In genomic region chr4:117890750-117891149, GRCm38 (mm10) we compare ENCODE assay signal across 9 mouse cellular contexts. TPM values are rescaled to one million over a fixed set of nuclear protein-coding genes. Genes with fewer than 3 reads are reported as not detected.
DNase-seq lines count a peak whose midpoint lies in the region; ATAC-seq and TF ChIP-seq lines count a peak whose summit lies in the region.
"Had no signal": no experiment of that assay in that cellular context is flagged by ENCODE, and none has a peak within 500 bp of the region (broad histone marks: within the 10 kb centered on the region; RNA-seq: fewer than 3 reads in every experiment).

No protein-coding gene starts in this region.

- peaks cover 23% of the 10 kb centered on the region for H3K36me3 ChIP-seq in C2C12 (ENCODE audit: control insufficient read depth, insufficient read depth)
- peaks cover 42% of the 10 kb centered on the region for H3K36me3 ChIP-seq in forebrain, embryonic 13.5 days (ENCODE audit: poor library complexity, severe bottlenecking)
- peaks cover 1% of the 10 kb centered on the region for H3K36me3 ChIP-seq in liver, embryonic 14.5 days (replicated peaks; ENCODE audit: control insufficient read depth, insufficient read depth, low read depth)

- H3K4me3 ChIP-seq in C2C12 (ENCODE audit: insufficient read depth, poor library complexity, severe bottlenecking): peak overlapping the region; percentile 11
- H3K4me3 ChIP-seq in forebrain, embryonic 13.5 days: peak overlapping the region; percentile 74
- peak overlapping the region; percentile 70 to 99 for H3K4me3 ChIP-seq in liver, embryonic 14.5 days (ENCODE audit: insufficient read depth in 1 of 2, low read depth in 2 of 2, low read length in 2 of 2)

- no peak overlapping the region for H3K27ac ChIP-seq in forebrain, embryonic 13.5 days
- no peak overlapping the region for H3K27ac ChIP-seq in liver, embryonic 14.5 days

- no peak for TF ChIP-seq CTCF in C2C12 (IDR thresholded peaks at IDR 0.05; ENCODE audit: control insufficient read depth, insufficient read depth, insufficient read length)
- TF ChIP-seq CTCF in liver, embryonic 14.5 days (IDR thresholded peaks at IDR 0.05; ENCODE audit: low read depth): no peak

- peaks cover 28% of the 10 kb centered on the region for H3K79me2 ChIP-seq in C2C12 (ENCODE audit: control insufficient read depth, insufficient read depth)

- peak overlapping the region; percentile 49 for H3ac ChIP-seq in C2C12 (ENCODE audit: control insufficient read depth, insufficient read length, low read depth)

- H3K9ac ChIP-seq in forebrain, embryonic 13.5 days: peak overlapping the region; percentile 66; the same call in 1 of the 2 replicates
- H3K9ac ChIP-seq in liver, embryonic 14.5 days (replicated peaks): no peak overlapping the region

- H3K4me1 ChIP-seq in forebrain, embryonic 13.5 days: peaks cover 31% of the 10 kb centered on the region
- peaks cover 10 to 14% of the 10 kb centered on the region in 2 experiments for H3K4me1 ChIP-seq in liver, embryonic 14.5 days (replicated peaks; ENCODE audit: control insufficient read depth in 2 of 2, insufficient read depth in 2 of 2, low read length in 1 of 2)

- 51% methylated on average over 8 of the region's 8 CpGs for whole genome bisulfite sequencing in forebrain, embryonic 13.5 days
- 84% methylated on average over 8 of the region's 8 CpGs for WGBS in liver, embryonic 14.5 days (ENCODE audit: insufficient replicate concordance)

- H3K4me2 ChIP-seq in forebrain, embryonic 13.5 days: peak overlapping the region; percentile 92
- peak overlapping the region; percentile 75 for H3K4me2 ChIP-seq in liver, embryonic 14.5 days (ENCODE audit: low read depth)

- DNase-seq in heart, adult 11 months: peak; percentile 88
- no peak for DNase-seq in heart, adult 8-10 months (ENCODE audit: low spot score)
- DNase-seq in liver, embryonic 14.5 days (ENCODE audit: low read depth in 3 of 3, low spot score in 3 of 3): no peak
- DNase-seq in adrenal gland, adult (ENCODE audit: inconsistent age in 2 of 2, low spot score in 1 of 2): no peak
- DNase-seq in embryo, embryonic 11 days: no peak
- no peak for DNase-seq in urinary bladder, postnatal 14 days (ENCODE audit: low spot score)
- DNase-seq: adrenal gland, postnatal 14 days had no signal

- peaks cover 12% of the 10 kb centered on the region for H3K79me3 ChIP-seq in C2C12 (ENCODE audit: low read depth)

- H3K27me3 ChIP-seq in C2C12 (ENCODE audit: control insufficient read depth, insufficient read depth, insufficient read length): no peaks in the 10 kb centered on the region
- no peaks in the 10 kb centered on the region for H3K27me3 ChIP-seq in forebrain, embryonic 13.5 days
- no peaks in the 10 kb centered on the region for H3K27me3 ChIP-seq in liver, embryonic 14.5 days (ENCODE audit: control insufficient read depth, insufficient read depth, low read length)

- no peaks in the 10 kb centered on the region for H3K9me3 ChIP-seq in forebrain, embryonic 13.5 days (replicated peaks)
- H3K9me3 ChIP-seq in liver, embryonic 14.5 days (ENCODE audit: control insufficient read depth, low read length): no peaks in the 10 kb centered on the region

- ATAC-seq in forebrain, embryonic 13.5 days: no peak
- ATAC-seq in liver, embryonic 14.5 days (ENCODE audit: insufficient read depth): no peak

- no peak for TF ChIP-seq EP300 in liver, embryonic 14.5 days (IDR thresholded peaks at IDR 0.05; ENCODE audit: low read depth)

TF ChIP-seq in C2C12, 6 proteins besides CTCF, POLR2A, EP300 and RAD21:
- TF ChIP-seq MAX (IDR thresholded peaks at IDR 0.05): no peak
- TF ChIP-seq USF1 (IDR thresholded peaks at IDR 0.05; ENCODE audit: low read depth): no peak
- TF ChIP-seq MYOG (IDR thresholded peaks at IDR 0.05; ENCODE audit: control insufficient read depth, extremely low read depth, insufficient read length): no peak
- TF ChIP-seq CEBPB (IDR thresholded peaks at IDR 0.05; ENCODE audit: low read depth): no peak
- no peak for TF ChIP-seq MYOD1 (IDR thresholded peaks at IDR 0.05; ENCODE audit: control insufficient read depth, insufficient read length, low read depth)
- no peak for TF ChIP-seq FOSL1 (IDR thresholded peaks at IDR 0.05; ENCODE audit: insufficient read depth, low read length, poor library complexity, severe bottlenecking)

RNA-seq across cellular contexts. Expression of gene Dph2, which starts 1.1 kb away (rescaled TPM):
- total RNA-seq in heart, adult 8-10 months (2022): 1 to 10 TPM; 3.4 to 4.1 (median 3.9) TPM
- polyA plus RNA-seq in C2C12 (2012; fragmentation: generic; extraction: Trizol): 16.4 TPM
- 27.3 and 28.5 TPM in 2 replicates for polyA plus RNA-seq in forebrain, embryonic 13.5 days (2015; fragmentation: Nextera tagmentation; extraction: Ambion mirVana)
- 6.8 and 6.9 TPM in 2 replicates for polyA plus RNA-seq in liver, embryonic 14.5 days (2012; rRNA removed)
- 5.1 and 6.3 TPM in 2 replicates for polyA plus RNA-seq in liver, embryonic 14.5 days (2014; fragmentation: Nextera tagmentation; extraction: Ambion mirVana)

RNA-seq across cellular contexts. Expression of gene Atp6v0b, which starts 3.6 kb away (rescaled TPM):
- total RNA-seq in heart, adult 8-10 months (2022): 100 to 1,000 TPM; 108 to 133 (median 121) TPM
- polyA plus RNA-seq in C2C12 (2012; fragmentation: generic; extraction: Trizol): 296 TPM
- 333 and 349 TPM in 2 replicates for polyA plus RNA-seq in forebrain, embryonic 13.5 days (2015; fragmentation: Nextera tagmentation; extraction: Ambion mirVana)
- polyA plus RNA-seq in liver, embryonic 14.5 days (2012; rRNA removed): 118 and 122 TPM in 2 replicates
- 152 and 165 TPM in 2 replicates for polyA plus RNA-seq in liver, embryonic 14.5 days (2014; fragmentation: Nextera tagmentation; extraction: Ambion mirVana)

RNA-seq across cellular contexts. Expression of gene B4galt2, which starts 7.5 kb away (rescaled TPM):
- total RNA-seq in heart, adult 8-10 months (2022): 1 to 10 TPM; 4.2 to 5.1 (median 4.4) TPM
- polyA plus RNA-seq in C2C12 (2012; fragmentation: generic; extraction: Trizol): 37.7 TPM
- polyA plus RNA-seq in forebrain, embryonic 13.5 days (2015; fragmentation: Nextera tagmentation; extraction: Ambion mirVana): 28.7 and 32.0 TPM in 2 replicates
- 2.1 and 2.4 TPM in 2 replicates for polyA plus RNA-seq in liver, embryonic 14.5 days (2012; rRNA removed)
- 1.5 and 1.7 TPM in 2 replicates for polyA plus RNA-seq in liver, embryonic 14.5 days (2014; fragmentation: Nextera tagmentation; extraction: Ambion mirVana)

RNA-seq across cellular contexts. Expression of gene Ccdc24, which starts 18.4 kb away (rescaled TPM):
- total RNA-seq in heart, adult 8-10 months (2022): under 1 TPM in 2 of 4 experiments, not detected in 2; 0.25 to 0.50 TPM
- polyA plus RNA-seq in C2C12 (2012; fragmentation: generic; extraction: Trizol): 1.4 TPM
- 1.2 and 2.1 TPM in 2 replicates for polyA plus RNA-seq in forebrain, embryonic 13.5 days (2015; fragmentation: Nextera tagmentation; extraction: Ambion mirVana)
- polyA plus RNA-seq in liver, embryonic 14.5 days (2012; rRNA removed): 0.57 and 0.77 TPM in 2 replicates
- polyA plus RNA-seq in liver, embryonic 14.5 days (2014; fragmentation: Nextera tagmentation; extraction: Ambion mirVana): 0.63 and 1.7 TPM in 2 replicates

RNA-seq across cellular contexts. Expression of gene Ipo13, which starts 24.0 kb away (rescaled TPM):
- total RNA-seq in heart, adult 8-10 months (2022): 10 to 100 TPM; 58.9 to 86.0 (median 75.4) TPM
- 43.6 TPM for polyA plus RNA-seq in C2C12 (2012; fragmentation: generic; extraction: Trizol)
- 60.5 and 70.6 TPM in 2 replicates for polyA plus RNA-seq in forebrain, embryonic 13.5 days (2015; fragmentation: Nextera tagmentation; extraction: Ambion mirVana)
- 15.4 and 16.8 TPM in 2 replicates for polyA plus RNA-seq in liver, embryonic 14.5 days (2012; rRNA removed)
- polyA plus RNA-seq in liver, embryonic 14.5 days (2014; fragmentation: Nextera tagmentation; extraction: Ambion mirVana): 14.9 and 18.2 TPM in 2 replicates

Comparison
In these comparisons a context has a peak if more than half of its experiments do, and no peak if none do; other contexts are left out.
1. H3K4me3 ChIP-seq: peak in every context shown above with its lines; median percentile 84 in liver, embryonic 14.5 days; 74 in forebrain, embryonic 13.5 days; 11 in C2C12.